Mouse (Mus musculus) c-Kit-positive CD71-negative TER-119-negative erythroid progenitor cells, embryonic 14.5 days (primary cell): ENCODE measurements at regions not wholly inside any gene's neighbourhood (a gene's known extent, or its start where the extent isn't known, plus 50 kb on each side); places are given as distances from the start of the nearest gene placed in this dataset.

Source experiments
- DNase-seq: peaks from one replicate; pipeline ENCODE4 v3.0.0-alpha.2; 2013; ENCODE audit warnings: low read depth

- no peak for DNase-seq
These were observed 51.2 kb upstream of the Id2 start for GRCm38 (mm10) chr12:25148099-25148498.
